Mouse (Mus musculus): ENCODE data around the gene Pdss1. TPM values are rescaled to one million over a fixed set of nuclear protein-coding genes. Genes with fewer than 3 reads are reported as not detected.

Pdss1 gene
- total RNA-seq, 1 experiment, result 30.4 TPM

Other genes starting within 250 kb of the Pdss1 start
- 0.11 and 0.18 TPM in 2 replicates for gene Apbb1ip, start 121.4 kb upstream of the Pdss1 start, total RNA-seq (2012; rRNA removed)
- 42.6 and 49.3 TPM in 2 replicates for gene Abi1, start 144.7 kb downstream of the Pdss1 start, total RNA-seq (2012; rRNA removed)
- gene Acbd5, start 172.6 kb downstream of the Pdss1 start, total RNA-seq (2012; rRNA removed), result 27.2 and 31.7 TPM in 2 replicates